Mouse (Mus musculus): Measurements from ENCODE around the gene Hcn4.

The Hcn4 gene

GRCm38 (mm10) chr9:58849576-58850315 is 26.5 kb downstream of the Hcn4 start:
- no peak for DNase-seq (ENCODE audit: low spot score)

- DNase-seq (ENCODE audit: low spot score) = no peak
These were observed 31.7 kb downstream of the Hcn4 start for GRCm38 (mm10) chr9:58854931-58855330.

GRCm38 (mm10) chr9:58859080-58859635 is 35.9 kb downstream of the Hcn4 start:
- DNase-seq (ENCODE audit: low spot score) = no peak

GRCm38 (mm10) chr9:58863826-58864225 is 40.6 kb downstream of the Hcn4 start:
- DNase-seq (ENCODE audit: low spot score) = no peak

GRCm38 (mm10) chr9:58871141-58871540 is 47.9 kb downstream of the Hcn4 start:
- no peak for DNase-seq (ENCODE audit: low spot score)

- DNase-seq (ENCODE audit: low spot score) = peak; percentile 59
These were observed 50.5 kb downstream of the Hcn4 start for GRCm38 (mm10) chr9:58873541-58874324.

GRCm38 (mm10) chr9:58874354-58874753 is 51.1 kb downstream of the Hcn4 start:
- DNase-seq (ENCODE audit: low spot score) = no peak

- DNase-seq (ENCODE audit: low spot score) = no peak
These were observed 52.2 kb downstream of the Hcn4 start for GRCm38 (mm10) chr9:58875439-58875838.

- DNase-seq (ENCODE audit: low spot score) = no peak
These were observed 53.9 kb downstream of the Hcn4 start for GRCm38 (mm10) chr9:58876946-58877625.

GRCm38 (mm10) chr9:58879836-58880235 is 56.6 kb downstream of the Hcn4 start:
- no peak for DNase-seq (ENCODE audit: low spot score)

GRCm38 (mm10) chr9:58882686-58883085 is 59.5 kb downstream of the Hcn4 start:
- no peak for DNase-seq (ENCODE audit: low spot score)

- no peak for DNase-seq (ENCODE audit: low spot score)
These were observed 66.7 kb downstream of the Hcn4 start for GRCm38 (mm10) chr9:58889782-58890448.

- DNase-seq (ENCODE audit: low spot score) = no peak
These were observed 67.7 kb downstream of the Hcn4 start for GRCm38 (mm10) chr9:58890893-58891292.

GRCm38 (mm10) chr9:58891840-58892640 is 68.8 kb downstream of the Hcn4 start:
- DNase-seq (ENCODE audit: low spot score) = no peak

GRCm38 (mm10) chr9:58899602-58900001 is 76.4 kb downstream of the Hcn4 start:
- DNase-seq (ENCODE audit: low spot score) = no peak

GRCm38 (mm10) chr9:58902869-58903585 is 79.8 kb downstream of the Hcn4 start:
- DNase-seq (ENCODE audit: low spot score) = peak; percentile 30

All from layer of hippocampus, adult 9-10 months (tissue).